Mouse (Mus musculus) G1E (cell line): ENCODE results near the gene Fgfr2. TPM values are rescaled to one million over a fixed set of nuclear protein-coding genes. Genes with fewer than 3 reads are reported as not detected.
"Not testable (repeated sequence)": the region's sequence is repeated elsewhere in the genome, so short reads cannot be mapped to it uniquely, and the experiment has no call there.

Experiments used
- ATAC-seq: 2 replicates; pipeline ENCODE4 v1.8.0; 2016; ENCODE audit warnings: mild to moderate bottlenecking; ENCODE audit not compliant: insufficient number of reproducible peaks, poor library complexity, low FRiP score, severe bottlenecking; ENCODE audit errors: extremely low read depth
- DNase-seq: peaks from one replicate; pipeline ENCODE4 v3.0.0; 2012; ENCODE audit warnings: low spot score
- H3K27me3 ChIP-seq: 2 replicates; pipeline ENCODE4 v1.6.1; 2012; ENCODE audit warnings: mild to moderate bottlenecking, low read length, inconsistent platforms; ENCODE audit not compliant: insufficient read depth
- H3K36me3 ChIP-seq: replicated peaks from 2 replicates; pipeline ENCODE3; 2012; ENCODE audit warnings: mild to moderate bottlenecking, inconsistent platforms
- H3K4me1 ChIP-seq: 2 replicates; pipeline ENCODE4 v1.6.1; 2012; ENCODE audit warnings: low read depth, low read length, inconsistent platforms, mixed read lengths; ENCODE audit not compliant: insufficient read depth
- H3K4me3 ChIP-seq: 2 replicates; pipeline ENCODE4 v1.5.1; 2012; ENCODE audit warnings: low read depth, mild to moderate bottlenecking, inconsistent platforms, low read length, moderate library complexity, mixed read lengths
- H3K9me3 ChIP-seq: replicated peaks from 2 replicates; pipeline ENCODE4 v1.6.1; 2012; ENCODE audit warnings: inconsistent platforms
- CTCF ChIP-seq: IDR thresholded peaks from 2 replicates; pipeline ENCODE4 v1.5.1; 2012; ENCODE audit warnings: low read depth, low read length, inconsistent platforms, mixed read lengths
- GATA1 ChIP-seq: IDR thresholded peaks from 2 replicates; pipeline ENCODE4 v1.6.1; 2012; ENCODE audit warnings: borderline replicate concordance, low read length, inconsistent platforms, mixed read lengths
- GATA2 ChIP-seq: IDR thresholded peaks from 2 replicates; pipeline ENCODE4 v1.6.1; 2012; ENCODE audit warnings: low read depth, low read length, inconsistent platforms, borderline replicate concordance
- POLR2AphosphoS5 ChIP-seq: IDR thresholded peaks from 2 replicates; pipeline ENCODE4 v1.6.1; 2012; ENCODE audit warnings: low read depth, low read length, inconsistent platforms; ENCODE audit not compliant: insufficient replicate concordance
- TAL1 ChIP-seq: conservative IDR thresholded peaks from 2 replicates; pipeline ENCODE4 v1.6.1; 2012; ENCODE audit warnings: low read depth, low read length, inconsistent platforms, mixed read lengths
- polyA plus RNA-seq: library from polyadenylated mRNA; stranded (reverse); fragments of >175 nt; gene quantifications from 2 replicates; pipeline ENCODE4 v1.2.3, GENCODE M21; 2012
- total RNA-seq, 2 experiments: library from RNA; stranded (forward) in 1 of 2; stranded (reverse) in 1 of 2; fragments of 200-1000 nt in 1 of 2; fragments of >200 nt in 1 of 2; fragmentation: Nextera tagmentation in 1 of 2; gene quantifications; 2 replicates each; pipeline ENCODE4 v1.2.3; 2014 to 2017

Fgfr2 gene
- total and polyA plus RNA-seq, 3 experiments, result 0.22 TPM; not detected in 2

- DNase-seq, result no peak
- Histone ChIP-seq H3K4me3 (no peak overlapping the region), H3K27me3 (no peaks in the 10 kb centered on the region), H3K4me1 (no peaks in the 10 kb centered on the region), H3K36me3 (no peaks in the 10 kb centered on the region), H3K9me3 (peaks cover 36% of the 10 kb centered on the region)
- TF ChIP-seq TAL1, result no peak
- TF ChIP-seq GATA2, result no peak
- TF ChIP-seq GATA1, result no peak
- no peak for TF ChIP-seq CTCF
- TF ChIP-seq POLR2AphosphoS5, result no peak
- no peak for ATAC-seq
These were observed 2060.6 kb downstream of the Fgfr2 start for GRCm38 (mm10) chr7:131062541-131062940.

- H3K36me3 ChIP-seq, H3K27me3 ChIP-seq, H3K4me3 ChIP-seq, H3K4me1 ChIP-seq, DNase-seq, ATAC-seq: not testable (repeated sequence)
- H3K9me3 ChIP-seq, result peaks cover 36% of the 10 kb centered on the region
These were observed 2063.3 kb downstream of the Fgfr2 start for GRCm38 (mm10) chr7:131059808-131060207.

- not testable (repeated sequence) for H3K27me3 ChIP-seq, H3K36me3 ChIP-seq, ATAC-seq, H3K4me3 ChIP-seq, DNase-seq, H3K4me1 ChIP-seq
- peaks cover 42% of the 10 kb centered on the region for H3K9me3 ChIP-seq
These were observed 2065.2 kb downstream of the Fgfr2 start for GRCm38 (mm10) chr7:131057918-131058317.

GRCm38 (mm10) chr7:131054808-131055370, 2068.3 kb downstream of the Fgfr2 start:
- Histone ChIP-seq H3K4me1 (no peaks in the 10 kb centered on the region), H3K4me3 (no peak overlapping the region), H3K27me3 (no peaks in the 10 kb centered on the region), H3K36me3 (no peaks in the 10 kb centered on the region), H3K9me3 (peaks cover 46% of the 10 kb centered on the region)
- DNase-seq (no peak), ATAC-seq (no peak)
- TF ChIP-seq GATA1, result no peak
- TF ChIP-seq GATA2, result no peak
- TF ChIP-seq CTCF, result no peak
- TF ChIP-seq TAL1, result no peak

GRCm38 (mm10) chr7:131049829-131050228, 2073.3 kb downstream of the Fgfr2 start:
- H3K4me3 ChIP-seq, H3K27me3 ChIP-seq, H3K36me3 ChIP-seq, H3K4me1 ChIP-seq, DNase-seq, ATAC-seq: not testable (repeated sequence)
- peaks cover 42% of the 10 kb centered on the region for H3K9me3 ChIP-seq

GRCm38 (mm10) chr7:131045258-131045835, 2077.8 kb downstream of the Fgfr2 start:
- H3K4me1 ChIP-seq, H3K36me3 ChIP-seq, H3K4me3 ChIP-seq, ATAC-seq, H3K27me3 ChIP-seq, DNase-seq: not testable (repeated sequence)
- H3K9me3 ChIP-seq, result peaks cover 50% of the 10 kb centered on the region

- DNase-seq, result no peak
These were observed 2080.5 kb downstream of the Fgfr2 start for GRCm38 (mm10) chr7:131042657-131043056.

GRCm38 (mm10) chr7:131040760-131041159, 2082.4 kb downstream of the Fgfr2 start:
- ATAC-seq, H3K4me3 ChIP-seq, H3K4me1 ChIP-seq, H3K36me3 ChIP-seq, DNase-seq, H3K27me3 ChIP-seq: not testable (repeated sequence)
- H3K9me3 ChIP-seq, result peaks cover 63% of the 10 kb centered on the region

More at GRCm38 (mm10) chr7:131042657-131043056, 2080.5 kb downstream of the Fgfr2 start:
- no peak overlapping the region for H3K4me3 ChIP-seq
- no peak for ATAC-seq
- H3K27me3 ChIP-seq, result no peaks in the 10 kb centered on the region
- H3K4me1 ChIP-seq, result no peaks in the 10 kb centered on the region
- no peaks in the 10 kb centered on the region for H3K36me3 ChIP-seq
- no peak for TF ChIP-seq POLR2AphosphoS5
- no peak for TF ChIP-seq GATA1
- TF ChIP-seq TAL1, result no peak
- no peak for TF ChIP-seq CTCF
- TF ChIP-seq GATA2, result no peak
- H3K9me3 ChIP-seq, result peaks cover 53% of the 10 kb centered on the region
